Mouse (Mus musculus): ENCODE results near the gene Acap3. TPM values are rescaled to one million over a fixed set of nuclear protein-coding genes. Genes with fewer than 3 reads are reported as not detected.

Gene Acap3
- total RNA-seq, 1 experiment from 2014 or later, result 27.1 TPM

GRCm38 (mm10) chr4:155887674-155888073, 3.9 kb upstream of the Acap3 start:
- no peak for DNase-seq

GRCm38 (mm10) chr4:155888181-155888580, 3.4 kb upstream of the Acap3 start:
- DNase-seq, result no peak

DNA sequence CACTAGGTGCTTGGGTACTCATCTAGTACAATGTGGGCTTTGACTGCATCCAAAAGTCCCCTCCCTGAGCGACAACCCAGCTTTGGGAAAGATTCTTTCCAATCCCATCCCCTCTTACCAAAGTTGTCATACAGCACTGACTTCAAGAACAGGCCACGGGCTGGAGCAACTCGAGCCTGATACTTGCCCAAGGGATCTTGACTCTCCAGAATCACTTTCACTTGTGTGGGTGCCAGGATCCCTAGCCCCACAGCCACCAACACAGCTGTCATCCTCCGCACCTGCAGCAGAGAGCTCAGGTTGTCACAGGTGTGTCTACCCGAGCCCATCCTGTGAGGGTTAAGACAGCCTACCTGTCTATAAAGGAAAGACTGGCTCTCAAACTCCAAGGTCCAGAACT, 2.3 kb upstream of the Acap3 start:
- no peak for DNase-seq

GRCm38 (mm10) chr4:155891011-155891471, 581 bp upstream of the Acap3 start:
- no peak for DNase-seq

GRCm38 (mm10) chr4:155892017-155892416, 395 bp downstream of the Acap3 start:
- peak; percentile 90 for DNase-seq

- DNase-seq, result peak; percentile 52
Measured at GRCm38 (mm10) chr4:155892438-155893211, 1.0 kb downstream of the Acap3 start.

GRCm38 (mm10) chr4:155893212-155893690, 1.6 kb downstream of the Acap3 start:
- DNase-seq, result no peak

- DNase-seq, result peak; percentile 73
Measured at GRCm38 (mm10) chr4:155894311-155894881, 2.8 kb downstream of the Acap3 start.

GRCm38 (mm10) chr4:155895216-155895615, 3.6 kb downstream of the Acap3 start:
- DNase-seq, result peak; percentile 44

DNA sequence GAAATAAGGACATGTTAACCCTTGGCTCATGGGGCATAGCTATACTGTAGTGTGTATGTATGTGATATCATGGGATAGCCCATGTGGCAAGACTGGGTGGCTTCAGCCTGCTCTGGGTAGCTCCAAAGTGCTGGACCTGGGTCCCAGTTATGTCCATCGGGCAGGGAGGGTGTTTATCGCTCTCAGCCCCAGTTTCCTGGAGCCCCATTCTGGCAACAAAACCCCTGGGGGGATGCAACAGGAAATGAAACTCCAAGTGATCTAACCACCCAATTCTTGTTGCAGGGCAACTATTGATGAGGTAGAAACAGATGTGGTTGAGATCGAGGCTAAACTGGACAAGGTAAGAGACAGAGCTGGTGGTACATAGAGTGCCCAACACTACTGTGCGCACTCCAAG, 4.2 kb downstream of the Acap3 start:
- no peak for DNase-seq

DNA sequence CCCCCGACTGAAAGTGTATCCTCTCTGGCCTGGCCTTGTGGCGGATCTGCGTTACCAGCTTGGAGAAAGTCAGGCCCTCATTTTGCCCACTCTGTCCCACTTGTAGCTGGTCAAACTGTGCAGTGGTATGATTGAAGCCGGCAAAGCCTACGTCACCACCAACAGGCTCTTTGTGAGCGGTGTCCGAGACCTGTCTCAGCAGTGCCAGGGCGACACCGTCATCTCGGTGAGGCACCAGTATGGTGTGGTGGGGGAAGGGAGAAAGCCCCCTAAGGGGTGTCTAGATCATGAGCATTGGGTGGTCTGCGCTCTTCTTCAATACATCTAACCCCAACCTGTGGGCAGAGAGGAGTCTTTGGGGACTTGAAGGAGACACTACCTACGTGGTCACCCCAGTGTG, 4.8 kb downstream of the Acap3 start:
- no peak for DNase-seq

DNA sequence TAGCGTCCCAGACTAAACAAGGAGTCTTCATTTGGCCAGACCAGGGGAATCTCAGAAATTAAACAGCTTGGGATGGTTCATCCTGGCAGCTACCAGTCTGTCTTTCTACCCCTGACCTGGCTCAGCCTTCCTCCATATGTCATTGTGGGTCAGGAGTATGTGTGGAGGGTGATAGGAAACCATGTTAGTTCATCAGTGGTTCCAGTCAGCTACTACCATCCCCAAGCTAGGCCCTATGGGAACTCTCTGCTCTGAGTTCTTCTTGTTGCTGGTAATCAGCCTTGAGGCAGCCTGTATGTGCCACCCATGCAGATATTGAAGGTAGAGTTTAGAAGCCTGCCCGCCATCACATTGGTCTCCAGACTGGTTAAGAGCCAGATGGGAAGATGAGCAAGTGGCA, 6.7 kb downstream of the Acap3 start:
- DNase-seq, result no peak

DNA sequence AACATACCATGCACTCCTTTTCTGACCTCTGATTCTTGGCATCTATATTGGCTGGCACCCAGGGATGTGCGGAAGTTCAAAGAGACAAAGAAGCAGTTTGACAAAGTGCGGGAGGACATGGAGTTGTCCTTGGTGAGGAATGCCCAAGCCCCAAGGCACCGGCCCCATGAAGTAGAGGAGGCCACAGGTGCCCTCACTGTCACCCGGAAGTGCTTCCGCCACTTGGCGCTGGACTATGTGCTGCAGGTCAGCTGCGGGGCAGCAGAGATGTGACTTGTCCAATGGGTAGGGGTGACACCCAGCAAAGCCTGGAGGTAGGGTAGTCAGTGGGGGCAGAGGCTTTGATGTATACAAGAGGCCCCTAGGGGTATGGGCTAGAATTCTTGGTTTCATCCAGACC, 7.7 kb downstream of the Acap3 start:
- no peak for DNase-seq

- DNase-seq, result no peak
Measured at GRCm38 (mm10) chr4:155901205-155901604, 9.6 kb downstream of the Acap3 start.

GRCm38 (mm10) chr4:155903246-155903645, 11.6 kb downstream of the Acap3 start:
- no peak for DNase-seq

DNA sequence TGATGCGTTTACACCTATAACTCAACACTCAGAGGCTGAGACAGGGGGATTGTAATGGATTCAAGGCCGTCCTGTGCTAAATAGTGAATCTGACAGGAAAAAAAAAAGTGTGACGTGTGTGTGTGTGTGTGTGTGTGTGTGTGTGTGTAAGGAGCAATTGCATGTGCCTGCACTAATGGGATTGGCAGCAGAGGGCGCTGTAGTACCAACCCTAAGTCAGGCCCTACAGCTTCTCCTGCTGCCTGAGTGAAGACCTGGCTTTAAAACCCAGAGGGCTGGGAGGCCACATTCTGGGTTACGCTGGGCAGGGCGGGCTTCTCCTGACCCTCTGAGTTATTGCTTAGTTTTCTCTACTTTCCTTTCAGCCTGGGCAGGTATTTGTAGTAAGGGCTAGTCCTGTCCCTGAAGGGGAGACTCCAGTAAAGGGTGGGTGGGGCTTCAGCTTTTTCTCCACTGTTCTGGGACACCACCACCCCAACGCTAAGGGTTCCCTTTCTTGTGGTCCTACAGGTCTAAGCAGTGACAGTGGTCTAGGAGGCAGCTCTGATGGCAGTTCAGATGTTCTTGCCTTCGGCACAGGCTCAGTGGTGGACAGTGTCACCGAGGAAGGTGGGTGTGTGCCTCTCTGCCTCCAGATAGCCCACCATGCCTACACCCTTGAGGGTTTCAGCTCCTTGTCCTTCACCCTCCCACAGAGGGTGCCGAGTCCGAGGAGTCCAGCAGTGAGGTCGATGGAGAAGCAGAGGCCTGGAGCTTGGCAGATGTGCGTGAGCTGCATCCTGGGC, 12.9 kb downstream of the Acap3 start:
- no peak for DNase-seq

DNA sequence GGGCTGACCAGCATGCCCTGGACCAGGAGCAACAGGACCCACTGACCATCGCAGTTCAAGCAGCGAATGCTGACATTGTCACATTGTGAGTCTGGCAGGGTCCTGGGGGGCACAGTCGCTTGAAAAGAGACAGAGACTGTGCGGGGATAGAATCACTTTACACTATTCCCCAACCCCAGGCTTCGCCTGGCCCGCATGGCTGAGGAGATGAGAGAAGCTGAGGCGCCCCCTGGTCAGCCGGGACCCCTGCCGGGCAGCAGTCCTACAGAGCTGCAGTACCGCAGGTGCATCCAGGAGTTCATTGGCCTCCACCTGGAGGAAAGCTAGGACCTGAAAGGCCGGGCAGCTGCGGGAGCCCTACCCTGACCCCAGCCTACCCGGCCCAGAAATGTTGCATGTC, 14.0 kb downstream of the Acap3 start:
- no peak for DNase-seq

DNA sequence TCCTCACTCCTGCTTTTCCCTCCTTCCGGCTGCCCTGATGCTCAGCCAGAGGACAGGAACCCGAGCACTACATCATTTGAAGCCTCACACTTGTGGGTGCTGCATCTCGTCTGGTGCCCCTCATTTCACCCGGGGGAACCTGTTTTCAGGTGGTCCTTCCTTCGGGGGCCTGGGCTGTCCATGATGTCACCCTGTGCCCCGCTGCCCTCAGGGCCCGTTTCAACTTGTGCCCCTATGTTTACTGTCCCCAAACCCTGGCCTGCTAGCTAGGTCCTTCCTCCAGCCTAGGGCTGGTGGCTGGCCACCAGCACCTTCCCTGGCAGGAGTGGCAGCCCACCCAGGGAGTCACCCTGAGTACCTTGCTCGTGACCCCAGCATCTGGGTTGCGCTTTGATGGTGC, 14.5 kb downstream of the Acap3 start:
- DNase-seq, result no peak

DNA sequence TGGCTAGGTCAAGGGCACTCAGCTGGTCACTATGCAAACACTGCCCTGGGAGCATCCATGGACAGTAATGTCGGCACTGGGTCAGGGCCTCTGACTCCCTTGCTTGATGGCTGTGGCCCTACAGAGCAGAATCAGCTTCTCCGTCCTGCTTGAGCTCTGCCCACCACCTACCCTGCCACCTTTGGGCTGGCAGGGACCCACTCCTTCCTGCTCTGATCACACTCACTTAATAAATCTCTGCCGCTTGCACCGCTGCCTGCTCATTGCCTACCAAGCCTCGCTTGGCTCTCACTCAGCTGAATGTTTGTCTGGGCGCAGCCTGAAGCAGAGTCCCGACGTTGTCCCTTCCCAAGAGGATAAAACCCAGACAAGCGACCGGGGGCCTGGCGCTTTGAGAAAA, 15.4 kb downstream of the Acap3 start:
- DNase-seq, result no peak

DNA sequence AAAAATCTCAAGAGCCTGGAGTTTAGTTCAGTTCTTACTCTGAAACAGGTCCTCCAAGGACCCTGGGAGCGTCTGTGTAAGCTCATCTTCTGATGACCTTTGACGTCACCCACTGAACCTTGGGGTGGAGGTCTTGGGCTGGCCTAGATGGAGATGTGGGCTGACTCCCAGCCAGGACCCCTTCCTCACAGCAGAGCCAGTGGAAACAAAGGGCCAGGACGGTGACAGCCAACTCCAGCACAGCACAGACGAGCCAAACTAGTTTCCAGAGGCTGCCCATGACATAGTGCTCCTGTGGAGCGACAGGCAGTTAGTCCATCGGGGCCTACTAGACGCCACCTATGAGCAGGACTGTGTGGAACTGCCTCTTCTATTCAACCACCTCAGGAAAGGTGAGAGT, 16.7 kb downstream of the Acap3 start:
- no peak for DNase-seq

GRCm38 (mm10) chr4:155908751-155909150, 17.1 kb downstream of the Acap3 start:
- DNase-seq, result no peak

GRCm38 (mm10) chr4:155932031-155932430, 40.4 kb downstream of the Acap3 start:
- no peak for DNase-seq

DNA sequence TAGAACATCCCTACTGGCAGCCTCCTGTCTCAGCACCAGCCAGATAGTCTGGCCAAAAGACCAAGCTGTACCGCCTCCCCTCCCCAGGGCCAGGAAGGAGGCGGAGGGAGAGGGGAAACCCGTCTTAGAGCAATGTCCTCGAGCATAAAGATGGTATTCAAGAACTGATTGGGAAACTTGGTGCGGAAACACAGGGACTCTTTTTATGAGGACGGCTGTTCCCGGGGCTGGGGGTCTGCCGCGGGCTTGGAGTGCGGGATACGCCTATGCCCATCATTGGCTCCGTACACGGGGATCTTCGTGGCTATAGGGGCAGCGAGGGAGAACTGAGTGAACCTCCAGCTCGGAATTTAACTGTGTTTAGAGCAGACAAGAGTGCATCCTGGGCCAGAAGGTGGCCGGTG, 51.4 kb downstream of the Acap3 start:
- DNase-seq, result peak; percentile 8

Measured in adrenal gland, postnatal 25 days (tissue).